Mouse (Mus musculus) liver, embryonic 15.5 days (tissue): ENCODE results near the gene Commd7. TPM values are rescaled to one million over a fixed set of nuclear protein-coding genes. Genes with fewer than 3 reads are reported as not detected.
A peak's percentile ranks its signal among the peaks of the same experiment; 100 is the strongest.

ENCODE experiments used
- ATAC-seq: fragments of 200-750 bp; cut with Nextera tagmentation; 2 replicates; pipeline ENCODE4 v1.8.0; 2017; ENCODE audit warnings: moderate number of reproducible peaks, mild to moderate bottlenecking, moderate library complexity; ENCODE audit not compliant: insufficient read depth
- H3K27ac ChIP-seq: fragments of 300-500 bp; sonication (generic); replicated peaks from 2 replicates; pipeline ENCODE4 v1.5.1; 2015; ENCODE audit warnings: mild to moderate bottlenecking, inconsistent platforms
- H3K27me3 ChIP-seq: fragments of 300-500 bp; sonication (generic); 2 replicates; pipeline ENCODE4 v1.6.1; 2015; ENCODE audit warnings: mild to moderate bottlenecking, inconsistent platforms
- H3K36me3 ChIP-seq: fragments of 300-500 bp; sonication (generic); replicated peaks from 2 replicates; pipeline ENCODE4 v1.6.1; 2015; ENCODE audit warnings: moderate library complexity, mild to moderate bottlenecking, inconsistent platforms
- H3K4me1 ChIP-seq: fragments of 300-500 bp; sonication (generic); replicated peaks from 2 replicates; pipeline ENCODE4 v1.6.1; 2015; ENCODE audit warnings: inconsistent platforms
- H3K4me2 ChIP-seq: fragments of 300-500 bp; sonication (generic); 2 replicates; pipeline ENCODE4 v1.6.1; 2015; ENCODE audit warnings: moderate library complexity, mild to moderate bottlenecking, inconsistent platforms
- H3K4me3 ChIP-seq: fragments of 300-500 bp; sonication (generic); replicated peaks from 2 replicates; pipeline ENCODE4 v1.5.1; 2015; ENCODE audit warnings: mild to moderate bottlenecking, inconsistent platforms
- H3K9ac ChIP-seq: fragments of 300-500 bp; sonication (generic); 2 replicates; pipeline ENCODE4 v1.6.1; 2015; ENCODE audit warnings: moderate library complexity, mild to moderate bottlenecking, inconsistent platforms
- H3K9me3 ChIP-seq: fragments of 300-500 bp; sonication (generic); replicated peaks from 2 replicates; pipeline ENCODE4 v1.6.1; 2016; ENCODE audit warnings: inconsistent platforms
- WGBS: fragments of 180-500 bp; shearing (Covaris S2); methylation state at CpG from one replicate; pipeline ENCODE4 v1.1.7; 2015; ENCODE audit warnings: mixed read lengths; ENCODE audit not compliant: insufficient replicate concordance; 5-methylcytosine and 5-hydroxymethylcytosine counted together
- polyA plus RNA-seq: library from polyadenylated mRNA; unstranded; fragments of >200 nt; fragmentation: Nextera tagmentation; extraction: Ambion mirVana; gene quantifications from 2 replicates; pipeline ENCODE4 v1.2.1, GENCODE M21; 2015

Gene Commd7
- polyA plus RNA-seq, 1 experiment from 2014 or later: 28.2 TPM

- WGBS: 24% methylated on average over 6 of the region's 6 CpGs
- peak overlapping the region; percentile 54 for H3K4me2 ChIP-seq
- no peaks in the 10 kb centered on the region for H3K36me3 ChIP-seq
- H3K4me1 ChIP-seq: peaks cover 53% of the 10 kb centered on the region
- no peak overlapping the region for H3K4me3 ChIP-seq
- H3K27ac ChIP-seq: peak overlapping the region; percentile 80
- H3K9me3 ChIP-seq: no peaks in the 10 kb centered on the region
- ATAC-seq: peak; percentile 91
- no peaks in the 10 kb centered on the region for H3K27me3 ChIP-seq
- peak overlapping the region; percentile 42 for H3K9ac ChIP-seq
These were observed 64.0 kb downstream of the Commd7 start for GRCm38 (mm10) chr2:153568541-153568940.

- peaks cover 53% of the 10 kb centered on the region for H3K4me1 ChIP-seq
- no peaks in the 10 kb centered on the region for H3K36me3 ChIP-seq
- ATAC-seq: peak; percentile 42
- 21% methylated on average over 4 of the region's 4 CpGs for WGBS
- peak overlapping the region; percentile 80 for H3K27ac ChIP-seq
- peak overlapping the region; percentile 42; the same call in 1 of the 2 replicates for H3K9ac ChIP-seq
- no peaks in the 10 kb centered on the region for H3K27me3 ChIP-seq
- no peak overlapping the region for H3K4me3 ChIP-seq
- H3K4me2 ChIP-seq: peak overlapping the region; percentile 54
- H3K9me3 ChIP-seq: no peaks in the 10 kb centered on the region
These were observed 64.6 kb downstream of the Commd7 start for GRCm38 (mm10) chr2:153568013-153568412.

Other genes starting within 250 kb of the Commd7 start
- not detected in 2 replicates for gene 4930404H24Rik, start 140.0 kb downstream of the Commd7 start, polyA plus RNA-seq
- 4.7 and 4.9 TPM in 2 replicates for gene Nol4l, start 102.8 kb downstream of the Commd7 start, polyA plus RNA-seq
- gene Dnmt3b, start 16.7 kb upstream of the Commd7 start, polyA plus RNA-seq: 4.3 and 4.4 TPM in 2 replicates
- gene Dnmt3c, start 63.9 kb upstream of the Commd7 start, polyA plus RNA-seq: 0.67 and 0.81 TPM in 2 replicates
- 99.0 and 111 TPM in 2 replicates for gene Mapre1, start 108.5 kb upstream of the Commd7 start, polyA plus RNA-seq
- gene Efcab8, start 147.2 kb upstream of the Commd7 start, polyA plus RNA-seq: 0.07 and 0.08 TPM in 2 replicates
- gene Sun5, start 238.3 kb upstream of the Commd7 start, polyA plus RNA-seq: not detected in 2 replicates
- gene Bpifb2, start 242.3 kb upstream of the Commd7 start, polyA plus RNA-seq: not detected in 2 replicates